In genomic region chr1:87573800-87574215, GRCm38 (mm10) we compare ENCODE assay signal across 9 mouse cellular contexts. TPM values are rescaled to one million over a fixed set of nuclear protein-coding genes. Genes with fewer than 3 reads are reported as not detected.
DNase-seq lines count a peak whose midpoint lies in the region; ATAC-seq and TF ChIP-seq lines count a peak whose summit lies in the region.
"Had no signal": no experiment of that assay in that cellular context is flagged by ENCODE, and none has a peak within 500 bp of the region (broad histone marks: within the 10 kb centered on the region; RNA-seq: fewer than 3 reads in every experiment).

Gene Ngef, minus strand, starts transcription at chr1:87573870.

- H3K27me3 ChIP-seq in lung, embryonic 14.5 days (ENCODE audit: insufficient read depth, low read length) = no peaks in the 10 kb centered on the region
- H3K27me3 ChIP-seq: heart, embryonic 13.5 days had no signal

- no peak for TF ChIP-seq CTCF in lung, embryonic 14.5 days (IDR thresholded peaks at IDR 0.05; ENCODE audit: low read depth)

- peaks cover 4% of the 10 kb centered on the region; the same call in 1 of the 2 replicates for H3K4me1 ChIP-seq in lung, embryonic 14.5 days (ENCODE audit: insufficient read depth)

- H3K4me3 ChIP-seq in lung, embryonic 14.5 days (ENCODE audit: low read depth, low read length) = no peak within 1 kb of the TSS
- H3K4me3 ChIP-seq: heart, embryonic 13.5 days had no signal

- WGBS in lung, embryonic 14.5 days = 47% methylated on average over 6 of the region's 6 CpGs

- H3K9ac ChIP-seq in lung, embryonic 14.5 days = no peak within 1 kb of the TSS
- H3K9ac ChIP-seq: heart, embryonic 13.5 days had no signal

- ATAC-seq in lung, embryonic 14.5 days (ENCODE audit: insufficient read depth) = peak; percentile 59; the same call in 1 of the 2 replicates
- no peak for ATAC-seq in inflammation-experienced regulatory T-cells, adult 6 months

- no peaks in the 10 kb centered on the region for H3K9me3 ChIP-seq in lung, embryonic 14.5 days (ENCODE audit: low read depth, low read length)
- H3K9me3 ChIP-seq: heart, embryonic 13.5 days had no signal

- H3K27ac ChIP-seq in lung, embryonic 14.5 days (ENCODE audit: low read depth) = peak within 1 kb of the TSS; percentile 77
- H3K27ac ChIP-seq: heart, embryonic 13.5 days had no signal

- no peaks in the 10 kb centered on the region for H3K36me3 ChIP-seq in lung, embryonic 14.5 days (ENCODE audit: insufficient read depth)
- H3K36me3 ChIP-seq: heart, embryonic 13.5 days had no signal

- DNase-seq in urinary bladder, adult 18-20 months (ENCODE audit: low spot score in 2 of 2) = peak; percentile 47 to 49
- no peak for DNase-seq in urinary bladder, postnatal 10 days (ENCODE audit: low spot score)
- DNase-seq in kidney, postnatal 25 days = peak; percentile 90 to 97
- DNase-seq in lung, embryonic 14.5 days = peak; percentile 24
- peak; percentile 35 to 58 for DNase-seq in urinary bladder, postnatal 36 days (ENCODE audit: low spot score in 2 of 2)
- DNase-seq in frontal cortex, postnatal 10 days (ENCODE audit: low spot score in 2 of 2) = no peak
- no peak for DNase-seq in adrenal gland, postnatal 4 days (ENCODE audit: low spot score in 2 of 2)

- H3K4me2 ChIP-seq in lung, embryonic 14.5 days = no peak within 1 kb of the TSS
- H3K4me2 ChIP-seq: heart, embryonic 13.5 days had no signal

RNA-seq across cellular contexts. Expression of gene Ngef, which starts in this region (rescaled TPM):
- 1.1 and 1.5 TPM in 2 replicates for polyA plus RNA-seq in lung, embryonic 14.5 days (2014; fragmentation: Nextera tagmentation; extraction: Ambion mirVana)
- not detected for polyA plus RNA-seq in inflammation-experienced regulatory T-cells, adult 6 months (2017; shearing (Covaris generic))
- total RNA-seq in adrenal gland, postnatal 4 days (2021) = 1 to 10 TPM; 2.0 to 2.2 TPM

Comparison
In these comparisons a context has a peak if more than half of its experiments do, and no peak if none do; other contexts are left out.
1. DNase-seq: peak in urinary bladder, adult 18-20 months (2 of 2), kidney, postnatal 25 days (2 of 2), lung, embryonic 14.5 days (single experiment) and urinary bladder, postnatal 36 days (2 of 2); none in urinary bladder, postnatal 10 days (single experiment), frontal cortex, postnatal 10 days (0 of 2) and adrenal gland, postnatal 4 days (0 of 2).